Mouse (Mus musculus): ENCODE measurements around the gene Prm2.
"Not testable (repeated sequence)": the region's sequence is repeated elsewhere in the genome, so short reads cannot be mapped to it uniquely, and the experiment has no call there.

Prm2 gene

DNA sequence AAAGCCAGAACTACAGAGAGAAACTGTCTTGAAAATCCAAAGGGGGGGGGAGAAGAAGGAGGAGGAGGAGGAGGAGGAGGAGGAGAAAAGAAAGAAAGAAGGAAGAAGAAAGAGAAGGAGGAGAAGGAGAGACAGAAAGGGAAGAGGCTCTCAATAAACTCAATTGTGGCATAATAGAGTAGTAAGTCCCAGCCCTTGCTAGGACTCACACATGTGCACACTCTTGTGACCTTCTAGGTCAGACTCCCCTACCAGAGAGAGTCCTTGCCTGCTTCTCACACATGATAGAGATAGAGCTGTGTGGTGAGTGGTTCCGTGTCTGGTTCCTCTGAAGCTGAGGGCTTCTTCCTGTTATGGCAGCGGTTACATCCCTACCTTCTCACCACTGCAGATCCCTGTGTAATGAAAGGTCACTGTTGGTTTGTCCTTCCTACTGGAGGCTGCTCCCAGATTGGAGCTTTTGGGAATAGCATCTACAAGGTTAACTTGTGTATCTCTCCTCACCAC is 17.0 kb upstream of the Prm2 start, which contains the start of gene Gm11172:
Gene Gm11172, plus strand, starts transcription at position 51 of the 507 bp plus-strand sequence.
- DNase-seq (ENCODE audit: low spot score in 2 of 2) = no peak

- DNase-seq (ENCODE audit: low spot score in 2 of 2) = no peak
These were observed 14.4 kb upstream of the Prm2 start for GRCm38 (mm10) chr16:10810376-10810775.

GRCm38 (mm10) chr16:10805789-10806527 is 10.0 kb upstream of the Prm2 start, which contains the start of gene Prm1:
Prm1 (minus strand) TSS chr16:10805839.
- DNase-seq (ENCODE audit: low spot score in 2 of 2) = no peak

- DNase-seq (ENCODE audit: low spot score in 2 of 2) = not testable (repeated sequence)
These were observed 6.5 kb upstream of the Prm2 start for GRCm38 (mm10) chr16:10802420-10802819.

DNA sequence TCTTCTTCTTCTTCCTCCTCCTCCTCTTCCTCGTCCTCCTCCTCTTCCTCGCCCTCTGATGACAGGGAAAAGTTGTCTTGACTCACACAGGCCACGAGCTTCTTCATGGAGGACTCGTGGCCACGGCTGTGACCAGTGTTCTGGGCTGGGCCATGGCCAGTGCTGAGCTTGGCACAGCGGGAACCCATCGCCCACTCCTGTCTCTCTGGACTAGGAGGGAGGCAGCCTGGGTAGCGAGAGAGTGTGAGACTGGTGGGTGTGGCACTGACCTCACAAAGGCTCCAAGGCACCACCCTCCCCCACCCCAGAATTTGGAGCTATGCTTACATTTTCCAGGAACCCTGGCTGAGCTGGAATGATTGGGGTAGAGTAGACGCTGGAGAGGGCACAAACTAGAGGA is 5.2 kb downstream of the Prm2 start, which contains the start of gene Prm3:
Gene Prm3, minus strand, starts transcription at position 213 of the 400 bp plus-strand sequence.
- DNase-seq (ENCODE audit: low spot score in 2 of 2) = no peak

DNA sequence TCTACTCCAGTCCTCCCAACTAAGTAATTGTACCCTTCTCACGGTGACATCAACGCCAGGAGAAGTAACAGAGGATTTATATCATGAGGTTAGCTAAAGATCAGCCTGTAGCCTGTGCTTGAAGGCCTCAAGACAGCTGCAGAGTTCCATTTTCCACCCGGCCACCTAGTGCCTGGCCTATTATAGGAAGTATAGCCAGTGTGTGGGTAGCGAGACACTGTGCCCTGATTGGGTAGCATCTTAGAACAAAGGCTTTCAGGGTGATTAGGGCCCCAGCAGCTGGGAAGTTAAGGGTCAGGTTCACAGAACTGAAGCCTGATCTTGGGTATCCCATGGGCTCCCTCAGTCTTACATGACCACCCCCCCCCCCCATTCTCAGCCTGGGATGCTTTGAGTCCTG is 7.1 kb downstream of the Prm2 start:
- DNase-seq (ENCODE audit: low spot score in 2 of 2) = no peak

- no peak for DNase-seq (ENCODE audit: low spot score in 2 of 2)
These were observed 7.7 kb downstream of the Prm2 start, which contains the start of gene Tnp2 for GRCm38 (mm10) chr16:10788271-10788670. Tnp2 (minus strand) TSS chr16:10788660.

- no peak for DNase-seq (ENCODE audit: low spot score in 2 of 2)
These were observed 8.3 kb downstream of the Prm2 start for GRCm38 (mm10) chr16:10787548-10788058.

DNA sequence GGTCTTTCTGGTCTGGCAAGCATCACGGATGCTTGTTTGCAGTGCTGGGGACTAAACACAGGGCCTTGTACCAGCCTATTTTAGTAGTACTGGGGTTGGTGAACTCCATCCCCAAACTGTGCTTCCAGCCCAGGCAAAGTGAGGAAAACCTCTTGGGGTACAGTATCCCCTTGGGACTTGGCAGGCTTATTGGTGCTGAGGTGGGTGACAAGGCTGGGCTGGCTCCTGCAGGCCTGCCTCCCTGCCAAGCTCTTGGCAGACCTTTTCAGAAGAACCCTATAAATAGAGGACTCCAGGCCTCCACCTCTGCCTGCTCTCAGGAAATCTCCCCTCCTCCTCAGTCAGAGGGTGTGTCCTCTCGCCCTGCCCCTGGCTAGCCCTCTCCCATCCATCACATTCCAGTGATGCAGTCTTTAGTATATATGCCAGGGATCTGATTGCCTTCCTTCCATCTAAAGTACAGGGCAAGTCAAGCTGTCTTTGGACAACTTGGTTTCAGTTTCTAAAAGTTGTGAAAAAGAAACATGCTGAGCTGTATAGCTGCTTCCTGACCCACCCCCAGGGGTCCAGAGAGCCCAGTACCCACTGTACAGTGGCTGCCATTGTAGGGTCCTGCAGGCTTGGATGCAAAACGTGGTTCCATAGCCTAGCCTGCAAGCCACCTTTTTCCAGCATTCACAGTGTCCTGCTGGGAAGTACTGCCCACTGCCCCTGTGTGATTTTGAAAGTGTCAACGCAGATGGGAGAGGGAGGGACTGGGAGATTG is 9.0 kb downstream of the Prm2 start:
- no peak for DNase-seq (ENCODE audit: low spot score in 2 of 2)

- peak; percentile 78 to 86 for DNase-seq (ENCODE audit: low spot score in 2 of 2)
These were observed 9.6 kb downstream of the Prm2 start for GRCm38 (mm10) chr16:10786288-10786687.

- peak; percentile 83 to 91 for DNase-seq (ENCODE audit: low spot score in 2 of 2)
These were observed 10.3 kb downstream of the Prm2 start, which contains the start of gene Socs1 for GRCm38 (mm10) chr16:10785371-10786231. Socs1 (minus strand) TSS chr16:10785536.

DNA sequence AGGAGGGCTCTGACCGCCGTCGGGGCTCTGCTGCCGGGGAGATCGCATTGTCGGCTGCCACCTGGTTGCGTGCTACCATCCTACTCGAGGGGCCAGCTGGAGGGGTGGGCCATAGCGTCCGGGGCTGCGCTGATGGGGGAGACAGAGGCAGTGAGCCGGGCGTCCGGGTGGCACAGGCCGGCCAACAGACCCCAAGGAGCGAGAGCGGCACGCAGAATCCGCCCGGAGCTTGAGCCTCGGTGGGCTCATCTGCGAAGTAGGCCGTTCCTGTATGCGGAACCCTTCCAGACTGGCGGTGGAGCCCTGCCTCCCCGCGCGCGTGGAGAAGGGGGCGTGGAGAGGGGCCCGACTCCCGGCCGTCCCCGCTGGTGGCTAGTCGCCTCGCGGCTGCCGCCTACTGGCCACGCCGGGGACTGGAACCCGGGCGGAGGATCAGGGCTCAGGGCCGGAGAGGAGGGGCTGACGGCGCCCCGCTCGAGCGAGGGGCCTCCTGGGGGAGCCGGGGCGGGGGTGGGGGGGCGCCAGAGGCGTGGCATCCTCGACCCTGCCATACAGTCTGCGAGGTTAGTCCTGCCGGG is 11.1 kb downstream of the Prm2 start:
- DNase-seq (ENCODE audit: low spot score in 2 of 2) = peak; percentile 88 to 97

- peak in 1 of 2 experiments; percentile 72 for DNase-seq (ENCODE audit: low spot score in 2 of 2)
These were observed 11.8 kb downstream of the Prm2 start for GRCm38 (mm10) chr16:10783883-10784792.

DNA sequence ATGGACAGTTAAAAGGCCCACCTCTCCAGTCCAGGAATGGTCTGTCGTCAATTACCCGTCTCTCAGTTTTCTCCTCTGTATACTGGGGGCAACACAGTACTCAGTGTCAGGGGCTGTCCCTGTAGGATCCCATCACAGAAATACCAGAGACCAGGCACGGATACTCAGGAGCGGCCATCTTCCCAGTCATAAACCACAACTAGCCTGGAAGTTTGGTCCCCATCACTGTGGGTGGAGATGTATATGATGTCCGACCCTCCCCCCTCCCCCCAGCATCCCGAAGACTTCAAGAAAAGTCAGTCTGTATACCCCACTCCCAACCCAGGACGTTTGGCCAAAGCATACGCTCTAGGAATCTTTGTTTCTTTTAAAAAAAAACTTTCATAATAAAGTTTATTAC is 12.5 kb downstream of the Prm2 start:
- DNase-seq (ENCODE audit: low spot score in 2 of 2) = no peak

DNA sequence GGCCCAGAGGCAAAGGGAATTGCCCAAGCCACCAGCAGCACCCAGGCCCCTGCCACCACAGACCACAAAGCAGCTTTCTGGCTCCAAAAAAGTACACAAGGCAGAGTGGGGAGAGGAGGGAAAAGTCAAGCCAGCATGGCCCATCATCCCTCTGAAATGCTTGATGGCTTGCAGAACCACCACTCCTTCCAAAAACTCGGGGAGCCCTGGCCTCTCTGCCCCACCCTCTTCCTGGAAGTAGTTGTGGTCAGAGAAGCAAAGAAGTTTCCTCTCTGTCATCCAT is 12.8 kb downstream of the Prm2 start:
- DNase-seq (ENCODE audit: low spot score in 2 of 2) = no peak

- no peak for DNase-seq (ENCODE audit: low spot score in 2 of 2)
These were observed 13.4 kb downstream of the Prm2 start for GRCm38 (mm10) chr16:10782377-10783151.

DNA sequence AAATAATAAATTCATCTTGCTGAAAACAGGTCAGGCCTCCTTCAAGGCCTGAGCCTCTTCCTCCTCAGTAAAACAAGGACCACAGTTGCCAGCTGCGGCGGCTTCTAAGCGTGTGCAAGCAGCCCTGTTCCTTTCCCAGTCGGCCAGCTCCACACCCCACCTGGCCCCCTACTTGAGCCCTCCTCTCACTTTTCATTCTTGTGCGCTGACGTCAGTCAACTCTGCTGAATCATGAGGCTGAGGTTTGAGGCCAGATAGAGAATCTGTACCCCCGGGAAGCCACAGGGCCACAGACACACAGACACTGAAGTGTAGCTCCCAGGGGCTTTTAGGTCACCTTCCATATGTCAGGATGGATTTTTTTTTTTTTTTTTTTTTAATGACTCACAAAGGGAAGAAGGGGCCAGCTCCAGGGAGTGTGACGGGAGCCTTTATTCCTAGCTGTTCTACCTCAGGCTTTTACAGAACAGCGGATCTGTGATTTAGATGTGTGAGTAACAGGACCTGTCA is 14.0 kb downstream of the Prm2 start:
- DNase-seq (ENCODE audit: low spot score in 2 of 2) = no peak

- DNase-seq (ENCODE audit: low spot score in 2 of 2) = no peak
These were observed 15.3 kb downstream of the Prm2 start for GRCm38 (mm10) chr16:10780631-10781120.
